Mouse (Mus musculus) Muller cell, postnatal 12 days (primary cell): ENCODE measurements at regions not wholly inside any gene's neighbourhood (a gene's known extent, or its start where the extent isn't known, plus 50 kb on each side); places are given as distances from the start of the nearest gene placed in this dataset.

Source experiments
- DNase-seq: peaks from one replicate; pipeline ENCODE4 v3.0.0-alpha.2; 2015; ENCODE audit errors: inconsistent ontology term

DNA sequence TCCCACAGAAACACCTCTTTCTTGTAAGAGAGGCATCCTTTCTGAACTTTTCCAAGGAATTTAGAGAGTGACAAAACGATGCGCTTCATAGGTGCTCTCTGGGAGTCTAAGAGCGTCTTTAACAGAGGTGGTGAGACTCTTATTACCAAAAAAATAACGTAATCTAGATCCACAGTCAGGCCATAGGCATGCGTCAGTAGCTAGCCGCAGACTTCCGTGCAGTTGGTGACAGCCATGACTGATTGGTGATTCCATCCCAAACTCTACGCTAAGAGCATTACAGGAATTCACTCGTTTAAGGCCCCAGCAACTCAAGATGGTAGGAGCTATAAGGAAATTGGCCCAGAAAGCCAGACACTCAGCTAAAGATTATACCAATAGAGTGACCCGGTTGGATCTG is 197.4 kb downstream of the Sox9 start:
- DNase-seq: no peak

- peak; percentile 55 for DNase-seq
These were observed 200.3 kb downstream of the Sox9 start for GRCm38 (mm10) chr11:112982165-112982801.

- DNase-seq: peak; percentile 50
These were observed 201.0 kb downstream of the Sox9 start for GRCm38 (mm10) chr11:112982802-112983591.

GRCm38 (mm10) chr11:112986029-112986573 is 204.1 kb downstream of the Sox9 start:
- peak; percentile 71 for DNase-seq

DNA sequence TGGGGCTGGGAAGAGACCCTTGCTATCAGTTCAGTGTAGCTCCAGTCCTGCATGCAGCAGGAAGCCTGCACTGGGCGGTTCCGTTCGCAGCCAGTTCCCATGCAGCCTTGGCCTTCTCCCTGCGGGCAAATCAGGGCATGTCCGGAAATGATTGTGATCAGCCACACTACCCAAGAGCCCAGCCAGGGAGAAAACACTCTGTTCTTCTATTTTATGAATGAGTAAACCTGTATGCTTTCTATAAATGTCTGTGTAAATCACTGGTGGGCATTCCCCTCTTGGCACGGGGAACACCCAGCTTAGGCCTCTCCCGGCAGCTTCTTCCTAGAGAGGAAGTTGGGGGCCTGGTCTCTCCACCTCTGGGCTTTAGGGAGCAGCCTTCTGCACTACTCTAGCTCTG is 205.8 kb downstream of the Sox9 start:
- DNase-seq: no peak

GRCm38 (mm10) chr11:112988900-112989299 is 206.9 kb downstream of the Sox9 start:
- DNase-seq: no peak

DNA sequence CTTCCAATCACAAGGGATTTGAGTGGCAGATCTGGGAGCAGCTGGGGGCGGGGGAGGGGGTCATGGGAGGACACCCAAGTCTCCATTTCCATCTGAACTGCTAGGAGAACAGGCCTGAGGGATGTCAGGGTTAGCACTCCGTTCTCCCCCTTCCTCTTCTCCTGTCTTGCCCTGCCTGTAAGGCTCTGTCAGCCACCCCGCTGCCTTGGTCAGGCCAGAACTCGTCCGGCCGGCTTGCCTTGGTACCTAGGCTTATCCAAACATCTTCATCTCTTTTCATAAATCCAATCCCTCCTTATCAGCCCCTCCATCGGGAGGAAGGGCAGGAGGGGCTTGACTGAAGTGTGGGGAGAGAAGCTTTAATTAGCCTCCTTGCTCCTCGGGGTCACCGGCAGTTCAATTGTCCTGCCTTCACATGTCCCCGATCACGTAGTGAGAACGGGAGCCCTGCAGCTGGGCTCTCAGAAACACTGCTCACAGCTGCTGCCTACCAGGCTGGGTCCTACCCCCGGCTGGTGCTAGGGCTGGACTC is 208.0 kb downstream of the Sox9 start:
- no peak for DNase-seq

GRCm38 (mm10) chr11:112990751-112991150 is 208.7 kb downstream of the Sox9 start:
- no peak for DNase-seq

DNA sequence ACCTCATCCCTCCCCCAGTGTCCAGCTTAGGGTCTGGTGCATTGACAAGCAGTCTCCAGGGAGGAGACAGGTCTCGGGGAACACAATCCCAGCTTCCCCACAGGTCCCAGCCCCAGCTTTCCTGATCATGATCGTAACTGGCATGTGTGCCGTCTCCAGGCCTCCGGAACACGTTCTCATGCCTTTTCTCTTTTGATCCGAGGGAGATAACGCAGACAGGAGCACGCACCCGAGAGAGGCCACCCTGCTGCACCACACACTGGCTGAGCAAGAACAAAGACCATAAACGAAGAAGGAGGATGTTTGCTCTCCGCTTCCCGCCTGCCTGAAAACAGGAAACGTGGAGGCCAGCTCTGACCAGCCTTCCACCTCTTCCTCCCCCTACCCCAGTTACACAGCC is 209.8 kb downstream of the Sox9 start:
- DNase-seq: no peak

- DNase-seq: no peak
These were observed 217.0 kb downstream of the Sox9 start for GRCm38 (mm10) chr11:112998777-112999583.

GRCm38 (mm10) chr11:113001071-113001470 is 219.0 kb downstream of the Sox9 start:
- peak; percentile 80 for DNase-seq

GRCm38 (mm10) chr11:113005895-113006294 is 223.9 kb downstream of the Sox9 start:
- DNase-seq: no peak

DNA sequence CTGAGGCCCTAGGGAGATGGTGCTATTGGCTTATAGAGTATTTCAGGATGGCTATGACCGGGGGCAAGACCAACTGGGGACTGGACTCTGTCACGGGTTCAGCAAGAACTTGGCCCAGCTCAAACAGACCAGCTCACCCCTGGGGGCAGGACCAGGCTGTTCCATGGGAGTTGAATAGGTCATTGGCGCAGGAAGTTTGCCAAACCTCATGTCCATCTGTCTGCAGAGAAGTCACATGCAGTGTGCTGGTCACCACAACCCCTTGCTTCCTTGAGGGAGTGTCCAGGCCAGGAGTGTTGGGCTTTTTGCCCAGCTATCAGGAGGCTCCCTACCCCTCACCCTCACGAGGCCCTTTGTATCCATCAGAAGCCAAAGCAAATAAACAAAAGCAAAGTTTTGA is 226.5 kb downstream of the Sox9 start:
- no peak for DNase-seq

- DNase-seq: no peak
These were observed 227.4 kb downstream of the Sox9 start for GRCm38 (mm10) chr11:113009376-113009775.

GRCm38 (mm10) chr11:113010906-113011305 is 228.9 kb downstream of the Sox9 start:
- peak; percentile 62 for DNase-seq

- no peak for DNase-seq
These were observed 232.4 kb downstream of the Sox9 start for GRCm38 (mm10) chr11:113014186-113015010.

DNA sequence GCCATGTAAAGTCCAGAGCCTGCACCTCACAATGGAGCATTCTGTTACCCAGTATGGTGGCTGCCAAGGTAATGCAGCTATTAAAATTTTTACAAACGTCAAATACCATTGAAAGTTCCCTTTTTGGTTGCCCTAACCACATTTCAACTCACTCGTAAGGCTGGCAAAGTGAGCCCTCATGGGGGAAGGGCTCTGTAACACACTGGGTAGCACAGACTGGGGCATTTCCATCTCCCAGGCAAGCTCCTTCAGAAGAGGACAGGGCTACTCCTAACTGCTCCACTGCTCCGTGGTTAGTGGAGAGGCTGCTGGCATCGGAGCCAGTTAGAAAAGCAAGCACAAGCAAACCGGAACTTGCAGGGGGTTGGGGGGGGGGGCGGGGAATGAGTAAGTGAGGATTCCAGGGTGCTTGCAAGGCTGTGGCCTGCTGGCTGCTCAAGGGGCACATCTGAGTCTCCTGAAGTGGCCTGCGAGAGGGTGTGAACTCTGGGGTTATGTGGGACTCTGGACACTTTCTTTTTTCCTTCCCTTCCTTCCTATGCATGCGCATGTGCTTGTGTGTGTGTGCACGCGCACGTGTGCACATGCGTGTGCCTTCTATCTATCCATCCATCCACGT is 233.8 kb downstream of the Sox9 start:
- no peak for DNase-seq

DNA sequence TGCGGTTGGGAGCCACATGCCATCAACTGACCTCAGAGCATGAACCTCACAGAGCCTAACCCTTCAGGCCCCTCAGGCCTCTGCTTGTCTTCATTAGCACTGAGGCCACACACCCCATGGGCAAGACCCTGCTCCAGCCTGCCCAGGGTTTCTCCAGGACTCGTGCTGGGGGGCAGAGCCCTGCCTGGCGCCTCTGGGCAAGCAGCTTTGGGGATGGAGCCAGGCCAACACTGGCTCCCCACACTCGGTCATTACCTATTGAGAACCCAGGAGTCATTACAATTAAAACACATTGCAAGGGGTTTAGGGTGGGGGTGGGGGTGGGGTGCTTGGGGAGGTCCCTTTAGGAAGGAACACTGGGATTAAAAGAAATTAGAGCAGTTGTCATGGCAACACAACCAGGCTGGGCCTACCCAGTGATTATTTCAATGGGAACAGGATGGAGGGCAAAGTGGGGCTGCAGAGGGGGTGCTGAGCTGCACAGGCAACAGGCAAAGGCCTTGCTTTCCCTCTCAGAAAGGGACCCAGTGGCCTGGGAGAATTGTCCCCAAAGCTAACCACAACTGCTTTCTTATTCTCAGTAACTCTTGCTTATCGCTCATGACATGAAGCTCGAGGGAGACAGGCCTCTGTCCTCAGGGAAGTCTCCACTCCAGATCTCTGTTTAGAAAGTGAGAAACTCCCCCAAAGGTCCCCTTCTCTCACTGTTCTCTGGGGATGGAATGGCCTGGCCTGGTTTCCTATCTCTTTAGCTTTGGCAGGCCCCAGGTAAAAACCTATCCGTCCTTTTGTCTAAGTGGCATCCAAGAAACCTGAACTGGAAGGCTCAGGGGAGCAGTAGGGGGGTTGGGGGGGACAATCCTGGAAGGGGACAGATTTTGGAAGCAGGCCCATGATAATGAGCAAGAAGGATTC is 235.0 kb downstream of the Sox9 start:
- no peak for DNase-seq

GRCm38 (mm10) chr11:113021533-113021932 is 239.5 kb downstream of the Sox9 start:
- DNase-seq: no peak
